Mouse (Mus musculus): ENCODE data around the gene Trak1. TPM values are rescaled to one million over a fixed set of nuclear protein-coding genes. Genes with fewer than 3 reads are reported as not detected.

Trak1 gene
- polyA plus RNA-seq, 1 experiment from 2014 or later, result 60.7 TPM

GRCm38 (mm10) chr9:121298411-121299091 lies 1.2 kb downstream of the Trak1 start:
- Histone ChIP-seq H3K27ac (no peak overlapping the region; the same call in 1 of the 2 replicates), H3K27me3 (replicated peaks) (no peaks in the 10 kb centered on the region), H3K36me3 (replicated peaks) (no peaks in the 10 kb centered on the region), H3K4me3 (peak overlapping the region; percentile 88), H3K9me3 (no peaks in the 10 kb centered on the region), H3K4me1 (peaks cover 45% of the 10 kb centered on the region), H3K4me2 (peak overlapping the region; percentile 95), H3K9ac (peak overlapping the region; percentile 85)
- no peak for ATAC-seq (replicated peaks)
- WGBS, result 17% methylated on average over 15 of the region's 15 CpGs

- peak overlapping the region; percentile 88 for H3K4me3 ChIP-seq
- H3K36me3 ChIP-seq (replicated peaks), result no peaks in the 10 kb centered on the region
- peak overlapping the region; percentile 15 for H3K9ac ChIP-seq
- no peak overlapping the region for H3K27ac ChIP-seq
- no peak for ATAC-seq (replicated peaks)
- WGBS, result 45% methylated on average over 9 of the region's 9 CpGs
- H3K27me3 ChIP-seq (replicated peaks), result no peaks in the 10 kb centered on the region
- peaks cover 52% of the 10 kb centered on the region for H3K4me1 ChIP-seq
- peak overlapping the region; percentile 95 for H3K4me2 ChIP-seq
- no peaks in the 10 kb centered on the region for H3K9me3 ChIP-seq
Measured at GRCm38 (mm10) chr9:121299223-121299755, 2.0 kb downstream of the Trak1 start.

GRCm38 (mm10) chr9:121299976-121300570 lies 2.8 kb downstream of the Trak1 start:
- H3K9ac ChIP-seq, result 0 out of 2 replicates have a peak overlapping the region, but pooled peaks have one; percentile 15
- H3K36me3 ChIP-seq (replicated peaks), result no peaks in the 10 kb centered on the region
- H3K4me3 ChIP-seq, result peak overlapping the region; percentile 88
- H3K4me1 ChIP-seq, result peaks cover 56% of the 10 kb centered on the region
- no peaks in the 10 kb centered on the region for H3K27me3 ChIP-seq (replicated peaks)
- no peaks in the 10 kb centered on the region for H3K9me3 ChIP-seq
- H3K4me2 ChIP-seq, result peak overlapping the region; percentile 95
- no peak overlapping the region for H3K27ac ChIP-seq
- 15% methylated on average over 19 of the region's 19 CpGs for WGBS
- ATAC-seq (replicated peaks), result no peak

GRCm38 (mm10) chr9:121301041-121301920 lies 4.0 kb downstream of the Trak1 start:
- Histone ChIP-seq H3K9me3 (no peaks in the 10 kb centered on the region), H3K4me2 (no peak overlapping the region), H3K4me3 (no peak overlapping the region), H3K27ac (no peak overlapping the region), H3K36me3 (replicated peaks) (no peaks in the 10 kb centered on the region), H3K9ac (0 out of 2 replicates have a peak overlapping the region, but pooled peaks have one; percentile 5), H3K4me1 (peaks cover 56% of the 10 kb centered on the region), H3K27me3 (replicated peaks) (no peaks in the 10 kb centered on the region)
- 80% methylated on average over 22 of the region's 22 CpGs for WGBS
- no peak for ATAC-seq (replicated peaks)

- H3K9ac ChIP-seq, result no peak overlapping the region
- no peak for ATAC-seq (replicated peaks)
Measured at GRCm38 (mm10) chr9:121302543-121302942, 5.2 kb downstream of the Trak1 start.

GRCm38 (mm10) chr9:121303086-121303485 lies 5.8 kb downstream of the Trak1 start:
- Histone ChIP-seq H3K27ac (peak overlapping the region; percentile 3; the same call in 1 of the 2 replicates), H3K9ac (no peak overlapping the region), H3K4me1 (peaks cover 48% of the 10 kb centered on the region), H3K9me3 (no peaks in the 10 kb centered on the region), H3K4me2 (no peak overlapping the region), H3K27me3 (replicated peaks) (no peaks in the 10 kb centered on the region), H3K4me3 (no peak overlapping the region), H3K36me3 (replicated peaks) (no peaks in the 10 kb centered on the region)
- no peak for ATAC-seq (replicated peaks)
- 43% methylated on average over 6 of the region's 6 CpGs for WGBS

More at GRCm38 (mm10) chr9:121302543-121302942, 5.2 kb downstream of the Trak1 start:
- Histone ChIP-seq H3K4me1 (peaks cover 51% of the 10 kb centered on the region), H3K4me3 (no peak overlapping the region), H3K9me3 (no peaks in the 10 kb centered on the region), H3K4me2 (no peak overlapping the region), H3K36me3 (replicated peaks) (no peaks in the 10 kb centered on the region), H3K27ac (no peak overlapping the region), H3K27me3 (replicated peaks) (no peaks in the 10 kb centered on the region)
- WGBS, result 93% methylated on average over 7 of the region's 8 CpGs

GRCm38 (mm10) chr9:121303748-121304147 lies 6.4 kb downstream of the Trak1 start:
- H3K27me3 ChIP-seq (replicated peaks), result no peaks in the 10 kb centered on the region
- 16% methylated on average over 9 of the region's 9 CpGs for WGBS
- 0 out of 2 replicates have a peak, but pooled peaks have one; percentile 34 for ATAC-seq (replicated peaks)
- H3K36me3 ChIP-seq (replicated peaks), result no peaks in the 10 kb centered on the region
- peak overlapping the region; percentile 26 for H3K4me2 ChIP-seq
- no peaks in the 10 kb centered on the region for H3K9me3 ChIP-seq
- H3K4me1 ChIP-seq, result peaks cover 42% of the 10 kb centered on the region
- H3K4me3 ChIP-seq, result no peak overlapping the region
- H3K27ac ChIP-seq, result peak overlapping the region; percentile 3; the same call in 1 of the 2 replicates
- H3K9ac ChIP-seq, result no peak overlapping the region

GRCm38 (mm10) chr9:121304520-121304919 lies 7.2 kb downstream of the Trak1 start:
- Histone ChIP-seq H3K9me3 (no peaks in the 10 kb centered on the region), H3K4me1 (peaks cover 36% of the 10 kb centered on the region), H3K4me3 (no peak overlapping the region), H3K36me3 (replicated peaks) (no peaks in the 10 kb centered on the region), H3K27me3 (replicated peaks) (no peaks in the 10 kb centered on the region), H3K9ac (no peak overlapping the region), H3K27ac (no peak overlapping the region), H3K4me2 (no peak overlapping the region)
- WGBS, result 35% methylated on average over 10 of the region's 10 CpGs
- no peak for ATAC-seq (replicated peaks)

- H3K36me3 ChIP-seq (replicated peaks), result no peaks in the 10 kb centered on the region
- WGBS, result 96% methylated on average over 4 of the region's 4 CpGs
- H3K4me3 ChIP-seq, result no peak overlapping the region
- H3K9ac ChIP-seq, result no peak overlapping the region
- H3K27me3 ChIP-seq (replicated peaks), result no peaks in the 10 kb centered on the region
- H3K27ac ChIP-seq, result no peak overlapping the region
- no peak for ATAC-seq (replicated peaks)
- peaks cover 28% of the 10 kb centered on the region for H3K4me1 ChIP-seq
- H3K4me2 ChIP-seq, result no peak overlapping the region
- no peaks in the 10 kb centered on the region for H3K9me3 ChIP-seq
Measured at GRCm38 (mm10) chr9:121305456-121305855, 8.2 kb downstream of the Trak1 start.

GRCm38 (mm10) chr9:121309287-121309686 lies 12.0 kb downstream of the Trak1 start:
- H3K4me3 ChIP-seq, result no peak overlapping the region
- no peak for ATAC-seq (replicated peaks)
- H3K27me3 ChIP-seq (replicated peaks), result no peaks in the 10 kb centered on the region
- no peaks in the 10 kb centered on the region for H3K36me3 ChIP-seq (replicated peaks)
- H3K4me1 ChIP-seq, result peaks cover 33% of the 10 kb centered on the region
- no peak overlapping the region for H3K4me2 ChIP-seq
- no peaks in the 10 kb centered on the region for H3K9me3 ChIP-seq
- no peak overlapping the region for H3K27ac ChIP-seq
- H3K9ac ChIP-seq, result no peak overlapping the region
- WGBS, result 24% methylated on average over 4 of the region's 4 CpGs

- no peaks in the 10 kb centered on the region for H3K9me3 ChIP-seq
- peaks cover 41% of the 10 kb centered on the region for H3K4me1 ChIP-seq
- no peaks in the 10 kb centered on the region for H3K27me3 ChIP-seq (replicated peaks)
- no peak overlapping the region for H3K27ac ChIP-seq
- no peaks in the 10 kb centered on the region for H3K36me3 ChIP-seq (replicated peaks)
- no peak overlapping the region for H3K4me2 ChIP-seq
- no peak for ATAC-seq (replicated peaks)
- 60% methylated on average over 7 of the region's 7 CpGs for WGBS
- H3K9ac ChIP-seq, result no peak overlapping the region
- no peak overlapping the region for H3K4me3 ChIP-seq
Measured at GRCm38 (mm10) chr9:121310501-121310900, 13.2 kb downstream of the Trak1 start.

- Histone ChIP-seq H3K27ac (peak overlapping the region; percentile 81), H3K9me3 (no peaks in the 10 kb centered on the region), H3K9ac (no peak overlapping the region), H3K4me2 (no peak overlapping the region), H3K36me3 (replicated peaks) (no peaks in the 10 kb centered on the region), H3K4me1 (peaks cover 52% of the 10 kb centered on the region), H3K4me3 (no peak overlapping the region), H3K27me3 (replicated peaks) (no peaks in the 10 kb centered on the region)
- 67% methylated on average over 6 of the region's 6 CpGs for WGBS
- no peak for ATAC-seq (replicated peaks)
Measured at GRCm38 (mm10) chr9:121311846-121312236, 14.5 kb downstream of the Trak1 start.

Data from midbrain, embryonic 15.5 days (tissue).